Mouse (Mus musculus) G1E (cell line): Measurements from ENCODE around the gene Nubpl.

Source experiments
- CTCF ChIP-seq: IDR thresholded peaks from 2 replicates; pipeline ENCODE4 v1.5.1; 2012; ENCODE audit warnings: low read depth, low read length, inconsistent platforms, mixed read lengths
- GATA1 ChIP-seq: IDR thresholded peaks from 2 replicates; pipeline ENCODE4 v1.6.1; 2012; ENCODE audit warnings: borderline replicate concordance, low read length, inconsistent platforms, mixed read lengths
- POLR2AphosphoS5 ChIP-seq: IDR thresholded peaks from 2 replicates; pipeline ENCODE4 v1.6.1; 2012; ENCODE audit warnings: low read depth, low read length, inconsistent platforms; ENCODE audit not compliant: insufficient replicate concordance
- TAL1 ChIP-seq: conservative IDR thresholded peaks from 2 replicates; pipeline ENCODE4 v1.6.1; 2012; ENCODE audit warnings: low read depth, low read length, inconsistent platforms, mixed read lengths

DNA sequence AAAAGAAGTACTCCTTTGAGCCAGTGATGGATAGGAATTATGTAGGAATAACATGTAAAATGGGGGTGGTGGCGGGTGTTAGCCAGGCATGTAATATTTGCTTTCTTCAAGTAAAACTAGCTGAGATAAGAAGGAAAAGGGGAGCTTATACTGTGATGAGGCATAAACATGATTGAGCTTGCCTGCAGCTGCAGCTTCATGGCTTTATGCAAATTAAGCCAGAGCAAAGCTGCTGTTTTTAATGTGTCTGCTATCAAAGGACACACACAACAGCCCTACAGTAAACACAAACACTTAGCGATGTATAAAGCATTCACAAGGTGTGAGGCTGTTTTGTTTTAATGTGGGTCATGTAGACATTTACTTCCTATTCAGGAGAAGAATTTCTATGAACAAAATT is 196.4 kb downstream of the Nubpl start:
- TF ChIP-seq CTCF (no peak), TAL1 (no peak), GATA1 (no peak), POLR2AphosphoS5 (no peak)
